ENCODE assay signal across 22 mouse cellular contexts in genomic region chr2:118102169-118102568, GRCm38 (mm10).
"Had no signal": no experiment of that assay in that cellular context is flagged by ENCODE, and none has a peak within 500 bp of the region (broad histone marks: within the 10 kb centered on the region; RNA-seq: fewer than 3 reads in every experiment).

No protein-coding gene starts in this region.

- H3K4me3 ChIP-seq: limb, embryonic 13.5 days; lung, embryonic 15.5 days; midbrain, embryonic 10.5 days; midbrain, embryonic 13.5 days had no signal

- H3K27me3 ChIP-seq: limb, embryonic 13.5 days; lung, embryonic 15.5 days; midbrain, embryonic 13.5 days had no signal

- H3K9ac ChIP-seq: limb, embryonic 13.5 days; liver, embryonic 14.5 days; lung, embryonic 15.5 days; midbrain, embryonic 13.5 days had no signal

- DNase-seq: kidney, adult 2 months; kidney, postnatal 25 days; left cerebral cortex, postnatal 4 days; lung, adult 18-20 months; lung, postnatal 10 days; lung, postnatal 36 days; right cerebral cortex, adult 18-20 months; right cerebral cortex, postnatal 14 days; right cerebral cortex, postnatal 4 days; thymus, adult 2 months; thymus, postnatal 14 days; thymus, postnatal 4 days had no signal

- H3K27ac ChIP-seq: kidney, postnatal 0 days; limb, embryonic 13.5 days; liver, embryonic 14.5 days; lung, embryonic 15.5 days; midbrain, embryonic 10.5 days; midbrain, embryonic 13.5 days; stomach, postnatal 0 days had no signal

- ATAC-seq: intestine, postnatal 0 days; midbrain, embryonic 13.5 days; midbrain, embryonic 16.5 days had no signal

- H3K36me3 ChIP-seq: limb, embryonic 13.5 days; lung, embryonic 15.5 days; midbrain, embryonic 10.5 days; midbrain, embryonic 13.5 days had no signal

- H3K4me2 ChIP-seq: limb, embryonic 13.5 days; liver, embryonic 11.5 days; lung, embryonic 15.5 days; midbrain, embryonic 13.5 days had no signal

- H3K9me3 ChIP-seq: limb, embryonic 13.5 days; lung, embryonic 15.5 days; midbrain, embryonic 10.5 days; midbrain, embryonic 13.5 days had no signal

- H3K4me1 ChIP-seq: midbrain, embryonic 13.5 days had no signal
